Mouse (Mus musculus) neutrophil, adult 65 days (primary cell): ENCODE measurements around the gene Pdap1. TPM values are rescaled to one million over a fixed set of nuclear protein-coding genes. Genes with fewer than 3 reads are reported as not detected.

Experiments
- total RNA-seq: library from RNA; stranded (reverse); gene quantifications from 2 replicates; pipeline ENCODE4 v1.2.4, GENCODE M21; 2023

Pdap1 gene
- 33.7 and 36.2 TPM in 2 replicates for total RNA-seq

DNA sequence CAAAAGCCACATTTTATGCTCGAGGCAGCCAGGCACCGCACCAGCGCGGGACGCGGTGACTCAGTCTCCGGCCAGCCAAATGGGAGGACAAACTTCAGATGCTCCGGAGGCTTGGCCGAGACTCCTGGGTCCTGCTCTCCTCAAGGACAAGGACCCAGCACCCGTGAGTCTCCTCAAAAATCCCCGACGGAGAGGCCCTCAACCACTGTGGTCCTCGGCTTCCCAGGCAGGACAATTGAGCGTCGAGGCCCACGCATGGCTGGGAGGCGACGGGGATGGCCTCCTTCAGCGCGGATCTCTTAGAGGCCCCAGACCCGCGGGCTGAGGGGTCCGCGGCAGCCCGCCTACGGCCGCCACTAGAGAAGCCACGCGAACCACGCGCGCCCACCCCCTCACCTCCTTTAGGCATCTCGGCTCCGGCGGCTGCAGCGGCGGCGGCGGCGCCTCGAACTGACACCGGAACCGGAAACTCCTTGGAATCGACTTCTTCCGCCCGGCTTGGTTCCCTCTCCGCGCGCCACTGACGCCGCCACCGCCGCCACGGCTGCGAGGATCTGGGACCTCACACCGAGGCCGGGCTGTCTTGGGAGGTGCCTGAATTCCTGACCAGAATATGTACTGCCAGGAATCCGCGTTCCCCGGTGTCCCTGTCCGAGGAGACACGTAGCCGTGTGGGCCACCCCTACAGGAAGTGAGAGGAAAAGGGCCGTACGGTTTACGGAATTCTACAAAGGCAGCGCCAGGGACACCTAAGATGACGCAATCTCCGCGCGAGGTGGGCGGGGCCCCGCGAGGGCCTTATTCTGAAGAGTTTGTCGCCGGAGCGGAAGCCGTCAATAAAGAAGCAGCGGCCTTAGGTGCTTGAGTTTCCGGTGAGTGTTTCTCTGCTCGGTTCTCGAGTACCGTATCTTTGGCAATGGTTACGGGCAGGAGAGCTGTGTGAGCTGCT, at the start of gene Pdap1, which contains the start of gene Bud31:
Gene Pdap1, minus strand, starts transcription at position 668 of the 949 bp plus-strand sequence.
Gene Bud31, plus strand, starts transcription at position 792 of the 949 bp plus-strand sequence.

DNA sequence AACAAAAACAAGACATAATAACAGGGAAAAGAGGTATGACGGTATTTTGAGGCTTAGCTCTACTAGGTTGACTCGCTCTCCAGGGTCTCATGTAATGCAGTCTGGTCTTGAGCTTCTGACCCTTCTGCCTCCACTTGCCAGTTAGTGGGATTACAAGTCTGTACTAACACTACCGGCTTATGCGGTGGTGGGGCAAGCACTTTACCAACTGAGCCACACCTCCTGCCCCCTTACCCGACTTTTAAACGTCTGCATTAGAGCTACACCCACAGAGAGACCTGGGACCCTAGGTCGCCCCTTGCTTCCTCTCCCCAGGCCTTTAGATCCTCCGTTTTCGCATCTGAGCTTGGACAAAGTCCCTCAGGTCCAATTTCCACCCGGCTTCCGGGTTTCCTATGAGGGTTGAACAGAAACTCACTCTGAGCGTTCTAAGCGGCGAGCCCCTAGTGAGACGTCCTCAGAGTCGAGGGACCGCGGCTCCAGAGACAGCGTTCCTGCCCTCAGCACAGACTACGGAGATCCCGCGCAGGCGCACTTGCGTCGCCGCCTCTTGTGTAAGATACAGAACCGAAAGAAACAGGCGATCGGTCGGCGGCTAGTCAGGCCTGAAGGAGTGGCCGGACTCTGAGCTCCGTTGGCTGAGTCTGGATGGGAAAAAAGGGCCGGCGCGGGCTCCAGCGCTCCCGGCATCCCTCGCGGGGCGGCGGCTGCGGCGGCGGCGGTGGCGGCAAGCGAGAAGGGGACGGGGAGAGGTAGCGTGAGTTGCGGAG, 26.7 kb upstream of the Pdap1 start, which contains the start of the genes Ptcd1 and Cpsf4:
Gene Ptcd1, minus strand, starts transcription at position 573 of the 770 bp plus-strand sequence.
Gene Cpsf4, plus strand, starts transcription at position 678 of the 770 bp plus-strand sequence.

DNA sequence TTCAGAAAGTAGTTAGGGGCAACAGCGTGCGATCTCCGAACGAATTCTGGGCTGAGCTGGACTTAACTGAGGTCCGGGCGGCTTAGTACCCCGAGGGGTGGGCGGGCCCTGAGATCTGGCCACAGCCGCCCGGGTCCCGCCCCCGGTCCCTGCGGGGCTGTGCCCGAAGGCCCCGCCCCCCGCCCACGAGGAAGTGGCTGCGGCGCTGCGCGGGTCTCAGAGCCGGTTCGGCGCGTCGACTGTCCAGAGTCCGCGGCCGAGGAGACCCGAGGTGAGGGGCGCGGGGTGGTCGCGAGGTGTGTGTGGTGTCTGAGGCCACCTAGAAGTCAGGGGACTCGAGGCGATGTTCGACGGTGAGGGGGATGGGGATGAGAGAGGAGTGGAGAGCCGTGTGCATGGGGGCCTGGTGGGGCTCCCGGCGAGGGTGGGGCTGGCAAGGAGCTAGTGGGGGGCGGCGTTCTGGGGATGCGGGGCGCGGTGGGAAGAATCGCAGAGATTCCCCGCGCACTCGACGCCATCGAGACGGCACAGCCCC, 25.9 kb downstream of the Pdap1 start, which contains the start of gene Arpc1b:
Gene Arpc1b, plus strand, starts transcription at position 145 of the 535 bp plus-strand sequence.

DNA sequence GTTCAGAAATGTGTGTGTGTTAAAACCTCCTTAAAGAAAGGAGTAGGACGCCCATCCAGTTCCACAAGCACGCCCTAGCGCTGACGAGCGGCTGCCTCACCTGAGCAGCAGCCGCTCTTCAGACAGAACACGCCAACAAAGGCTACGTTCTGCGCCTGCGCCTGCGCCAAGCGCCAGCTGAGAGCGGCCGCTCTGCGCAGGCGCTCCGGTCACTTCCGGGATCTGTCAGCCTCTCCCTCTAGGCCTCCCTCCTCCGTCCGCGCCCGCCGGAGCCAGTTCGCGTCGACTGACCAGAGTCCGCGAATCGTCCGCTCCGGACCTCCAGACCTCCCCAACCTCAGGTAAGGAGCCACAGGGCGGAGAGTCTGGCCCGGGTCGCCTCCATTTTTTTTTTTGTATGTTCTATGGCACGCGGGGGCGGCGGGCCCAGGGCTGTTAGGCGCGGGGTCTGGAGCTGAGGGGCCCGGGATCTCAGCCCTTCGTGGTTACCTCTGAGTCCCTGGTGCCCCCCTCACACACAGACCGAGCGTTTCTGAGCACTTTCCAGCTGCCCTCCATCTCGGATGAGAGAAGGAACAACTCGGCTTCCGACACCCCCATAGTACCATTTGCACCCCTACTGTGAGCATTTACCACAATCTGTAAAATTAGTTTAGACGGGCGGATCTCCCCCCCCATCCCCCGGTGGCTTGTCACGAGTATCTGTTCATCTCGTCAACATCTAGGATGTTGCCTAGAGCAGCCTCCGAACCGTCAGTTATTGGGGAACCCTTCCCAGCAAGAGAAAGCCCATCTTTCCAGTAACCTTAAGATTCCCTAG, 56.2 kb downstream of the Pdap1 start, which contains the start of the genes Arpc1a and Kpna7:
Gene Arpc1a, plus strand, starts transcription at position 199 of the 820 bp plus-strand sequence.
Gene Kpna7, minus strand, starts transcription at position 399 of the 820 bp plus-strand sequence.

Other genes starting within 250 kb of the Pdap1 start
- 17.1 and 19.5 TPM in 2 replicates for gene Smurf1, start 174.4 kb downstream of the Pdap1 start, total RNA-seq
- not detected in 2 replicates for gene Gm4871, start 107.5 kb downstream of the Pdap1 start, total RNA-seq
- not detected in 2 replicates for gene 1700018F24Rik, start 97.2 kb downstream of the Pdap1 start, total RNA-seq
- gene Arpc1a, start 56.4 kb downstream of the Pdap1 start, total RNA-seq: 118 and 140 TPM in 2 replicates
- gene Kpna7, start 56.2 kb downstream of the Pdap1 start, total RNA-seq: not detected in 2 replicates
- gene Arpc1b, start 26.0 kb downstream of the Pdap1 start, total RNA-seq: 1,109 and 1,298 TPM in 2 replicates
- 155 and 177 TPM in 2 replicates for gene Bud31, start 124 bp upstream of the Pdap1 start, total RNA-seq
- gene Ptcd1, start 26.9 kb upstream of the Pdap1 start, total RNA-seq: 16.7 and 18.1 TPM in 2 replicates
- gene Cpsf4, start 27.0 kb upstream of the Pdap1 start, total RNA-seq: 22.0 and 25.1 TPM in 2 replicates
- gene Atp5j2, start 51.8 kb upstream of the Pdap1 start, total RNA-seq: 73.5 and 101 TPM in 2 replicates
- 16.4 and 18.6 TPM in 2 replicates for gene Zkscan14, start 61.6 kb upstream of the Pdap1 start, total RNA-seq
- 2.8 and 3.3 TPM in 2 replicates for gene Zkscan5, start 64.3 kb upstream of the Pdap1 start, total RNA-seq
- gene Zfp655, start 91.5 kb upstream of the Pdap1 start, total RNA-seq: 74.0 and 104 TPM in 2 replicates
- 11.5 and 18.5 TPM in 2 replicates for gene Zscan25, start 140.3 kb upstream of the Pdap1 start, total RNA-seq
- not detected in 2 replicates for gene Cyp3a57, start 205.0 kb upstream of the Pdap1 start, total RNA-seq